Mouse (Mus musculus) forebrain, embryonic 14.5 days (tissue): ENCODE measurements at regions not wholly inside any gene's neighbourhood (a gene's known extent, or its start where the extent isn't known, plus 50 kb on each side); places are given as distances from the start of the nearest gene placed in this dataset.

Source experiments
- ATAC-seq: fragments of 200-750 bp; cut with Nextera tagmentation; 2 replicates; pipeline ENCODE4 v1.8.0; 2017; ENCODE audit warnings: mild to moderate bottlenecking, moderate library complexity
- DNase-seq: peaks from one replicate; pipeline ENCODE4 v3.0.0-alpha.2; 2015; ENCODE audit warnings: low spot score
- H3K27ac ChIP-seq: fragments of 300-500 bp; sonication (generic); 2 replicates; pipeline ENCODE4 v1.5.1; 2014; ENCODE audit warnings: low read depth, mild to moderate bottlenecking, control low read depth, low read length, moderate library complexity
- H3K27me3 ChIP-seq: fragments of 300-500 bp; sonication (generic); replicated peaks from 2 replicates; pipeline ENCODE4 v1.6.1; 2014; ENCODE audit warnings: low read length, control low read depth, mixed read lengths; ENCODE audit not compliant: control insufficient read depth, insufficient read depth
- H3K36me3 ChIP-seq: fragments of 300-500 bp; sonication (generic); 2 replicates; pipeline ENCODE4 v1.6.1; 2014; ENCODE audit warnings: low read length, control low read depth; ENCODE audit not compliant: control insufficient read depth, insufficient read depth
- H3K4me1 ChIP-seq: fragments of 300-500 bp; sonication (generic); 2 replicates; pipeline ENCODE4 v1.6.1; 2014; ENCODE audit warnings: antibody characterized with exemption, low read length, control low read depth; ENCODE audit not compliant: control insufficient read depth, insufficient read depth
- H3K4me2 ChIP-seq: fragments of 300-500 bp; sonication (generic); 2 replicates; pipeline ENCODE4 v1.6.1; 2014; ENCODE audit warnings: mild to moderate bottlenecking, control low read depth, low read length
- H3K4me3 ChIP-seq: fragments of 300-500 bp; sonication (generic); 2 replicates; pipeline ENCODE4 v1.5.1; 2014; ENCODE audit warnings: low read depth, low read length, control low read depth
- H3K9ac ChIP-seq: fragments of 300-500 bp; sonication (generic); 2 replicates; pipeline ENCODE4 v1.6.1; 2014; ENCODE audit warnings: mild to moderate bottlenecking, low read length, control low read depth, moderate library complexity
- H3K9me3 ChIP-seq: fragments of 300-500 bp; sonication (generic); replicated peaks from 2 replicates; pipeline ENCODE4 v1.6.1; 2016; ENCODE audit warnings: low read length, control low read depth, mixed read lengths; ENCODE audit not compliant: control insufficient read depth
- WGBS: fragments of 180-500 bp; shearing (Covaris S2); extraction: QIAGEN DNeasy Blood & Tissue Kit; methylation state at CpG from one replicate; pipeline ENCODE4 v1.1.7; 2014; 5-methylcytosine and 5-hydroxymethylcytosine counted together

GRCm38 (mm10) chr3:146337429-146337828 is 67.0 kb upstream of the Ssx2ip start:
- WGBS: 36% methylated on average over 3 of the region's 3 CpGs
- Histone ChIP-seq H3K4me2 (peak overlapping the region; percentile 37), H3K36me3 (no peaks in the 10 kb centered on the region), H3K27ac (peak overlapping the region; percentile 89), H3K27me3 (no peaks in the 10 kb centered on the region), H3K9me3 (no peaks in the 10 kb centered on the region), H3K4me3 (peak overlapping the region; percentile 5; the same call in 1 of the 2 replicates), H3K4me1 (peaks cover 21% of the 10 kb centered on the region), H3K9ac (peak overlapping the region; percentile 49; the same call in 1 of the 2 replicates)
- DNase-seq: no peak
- ATAC-seq: peak; percentile 30; the same call in 1 of the 2 replicates

DNA sequence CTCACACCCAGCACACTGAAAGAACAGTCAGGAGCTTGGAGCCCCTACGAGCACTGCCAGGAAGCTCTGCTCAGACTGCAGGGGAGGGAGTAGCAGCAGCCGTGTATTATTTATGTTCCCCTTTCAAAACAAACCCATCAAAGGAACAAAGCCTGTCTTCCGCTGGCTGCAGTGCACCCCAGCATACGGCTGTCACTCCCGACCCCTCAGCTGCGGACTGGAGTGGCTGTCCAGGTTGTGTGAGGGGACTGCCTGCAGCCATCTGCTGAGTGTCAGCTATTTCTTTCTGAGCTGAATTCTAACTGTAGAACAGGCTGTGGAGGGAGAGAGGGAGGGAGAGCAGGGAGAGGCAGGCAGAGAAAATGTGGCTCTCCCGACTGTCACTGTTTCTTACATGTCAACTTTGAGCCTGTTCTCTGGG is 66.6 kb upstream of the Ssx2ip start:
- peak overlapping the region; percentile 49 for H3K9ac ChIP-seq
- H3K4me2 ChIP-seq: peak overlapping the region; percentile 37
- DNase-seq (peak; percentile 90), ATAC-seq (peak; percentile 94)
- H3K36me3 ChIP-seq: no peaks in the 10 kb centered on the region
- peaks cover 21% of the 10 kb centered on the region for H3K4me1 ChIP-seq
- no peaks in the 10 kb centered on the region for H3K9me3 ChIP-seq
- peak overlapping the region; percentile 5; the same call in 1 of the 2 replicates for H3K4me3 ChIP-seq
- WGBS: 2% methylated on average over 7 of the region's 7 CpGs
- peak overlapping the region; percentile 89 for H3K27ac ChIP-seq
- H3K27me3 ChIP-seq: no peaks in the 10 kb centered on the region

- Histone ChIP-seq H3K4me1 (peaks cover 21% of the 10 kb centered on the region), H3K27me3 (no peaks in the 10 kb centered on the region), H3K9me3 (no peaks in the 10 kb centered on the region), H3K36me3 (no peaks in the 10 kb centered on the region), H3K4me2 (peak overlapping the region; percentile 37; the same call in 1 of the 2 replicates), H3K27ac (peak overlapping the region; percentile 89), H3K9ac (no peak overlapping the region), H3K4me3 (no peak overlapping the region)
- DNase-seq: no peak
- 53% methylated on average over 9 of the region's 9 CpGs for WGBS
- peak; percentile 30 for ATAC-seq
Measured at GRCm38 (mm10) chr3:146338445-146338844, 66.0 kb upstream of the Ssx2ip start.

- Histone ChIP-seq H3K9me3 (no peaks in the 10 kb centered on the region), H3K9ac (no peak overlapping the region), H3K4me3 (no peak overlapping the region), H3K27ac (no peak overlapping the region), H3K4me2 (no peak overlapping the region), H3K36me3 (no peaks in the 10 kb centered on the region), H3K4me1 (peaks cover 17% of the 10 kb centered on the region), H3K27me3 (no peaks in the 10 kb centered on the region)
- ATAC-seq: no peak
- 90% methylated on average over 12 of the region's 12 CpGs for WGBS
- DNase-seq: no peak
Measured at GRCm38 (mm10) chr3:146340316-146341055, 64.0 kb upstream of the Ssx2ip start.

DNA sequence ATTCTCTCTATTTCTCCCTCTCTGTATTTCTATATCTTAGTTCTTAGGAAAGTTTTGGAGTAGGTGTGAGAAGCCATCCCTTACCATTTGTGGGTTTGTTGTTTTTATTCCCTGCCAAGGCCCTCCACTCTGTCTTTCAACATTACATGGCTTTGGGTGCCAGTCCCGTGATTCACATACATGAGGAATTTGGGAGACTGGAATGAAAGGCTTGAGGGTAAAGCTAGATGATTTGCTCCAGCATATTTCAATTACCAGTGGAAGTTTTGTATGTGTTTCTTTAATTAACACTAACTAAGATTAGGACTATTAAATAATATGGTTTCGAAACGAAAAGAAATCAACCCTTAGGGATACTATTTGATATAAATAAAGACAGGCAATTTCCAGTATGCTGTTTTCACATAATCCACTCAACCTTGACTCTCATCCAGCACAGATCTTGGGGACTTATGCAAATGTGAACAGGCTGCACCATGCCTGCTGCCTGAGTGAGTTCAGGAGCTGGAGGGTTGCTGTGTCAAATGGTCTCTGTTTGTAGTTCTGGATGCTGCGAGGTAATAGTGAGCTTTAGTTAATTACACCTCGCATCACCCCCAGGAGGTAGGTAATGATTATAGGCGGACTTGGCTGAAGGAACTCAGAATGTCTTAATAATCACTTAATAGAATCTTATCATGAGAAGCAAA is 62.6 kb upstream of the Ssx2ip start:
- WGBS: 32% methylated on average over 6 of the region's 6 CpGs
- no peak overlapping the region for H3K4me3 ChIP-seq

GRCm38 (mm10) chr3:146342727-146343126 is 61.7 kb upstream of the Ssx2ip start:
- DNase-seq: no peak
- no peaks in the 10 kb centered on the region for H3K27me3 ChIP-seq
- ATAC-seq: no peak

More for the DNA sequence above, 62.6 kb upstream of the Ssx2ip start:
- H3K9me3 ChIP-seq: no peaks in the 10 kb centered on the region
- H3K36me3 ChIP-seq: no peaks in the 10 kb centered on the region
- peaks cover 22% of the 10 kb centered on the region for H3K4me1 ChIP-seq
- H3K4me2 ChIP-seq: no peak overlapping the region
- H3K9ac ChIP-seq: no peak overlapping the region
- ATAC-seq (no peak), DNase-seq (peak; percentile 66)
- no peaks in the 10 kb centered on the region for H3K27me3 ChIP-seq
- H3K27ac ChIP-seq: no peak overlapping the region

GRCm38 (mm10) chr3:146343649-146344401 is 60.6 kb upstream of the Ssx2ip start:
- ATAC-seq (peak; percentile 33; the same call in 1 of the 2 replicates), DNase-seq (peak; percentile 73)
- WGBS: 59% methylated on average over 9 of the region's 9 CpGs
- 0 out of 2 replicates have a peak, but pooled peaks cover 5% of the 10 kb centered on the region for H3K4me1 ChIP-seq
- H3K27ac ChIP-seq: no peak overlapping the region
- H3K9me3 ChIP-seq: no peaks in the 10 kb centered on the region
- no peak overlapping the region for H3K9ac ChIP-seq
- no peaks in the 10 kb centered on the region for H3K36me3 ChIP-seq
- H3K4me2 ChIP-seq: no peak overlapping the region
- no peak overlapping the region for H3K4me3 ChIP-seq
- no peaks in the 10 kb centered on the region for H3K27me3 ChIP-seq

More at GRCm38 (mm10) chr3:146342727-146343126, 61.7 kb upstream of the Ssx2ip start:
- no peak overlapping the region for H3K4me2 ChIP-seq
- H3K27ac ChIP-seq: no peak overlapping the region
- 85% methylated on average over 1 of the region's 1 CpGs for WGBS
- peaks cover 13% of the 10 kb centered on the region for H3K4me1 ChIP-seq
- no peaks in the 10 kb centered on the region for H3K36me3 ChIP-seq
- H3K4me3 ChIP-seq: no peak overlapping the region
- H3K9ac ChIP-seq: no peak overlapping the region
- no peaks in the 10 kb centered on the region for H3K9me3 ChIP-seq

DNA sequence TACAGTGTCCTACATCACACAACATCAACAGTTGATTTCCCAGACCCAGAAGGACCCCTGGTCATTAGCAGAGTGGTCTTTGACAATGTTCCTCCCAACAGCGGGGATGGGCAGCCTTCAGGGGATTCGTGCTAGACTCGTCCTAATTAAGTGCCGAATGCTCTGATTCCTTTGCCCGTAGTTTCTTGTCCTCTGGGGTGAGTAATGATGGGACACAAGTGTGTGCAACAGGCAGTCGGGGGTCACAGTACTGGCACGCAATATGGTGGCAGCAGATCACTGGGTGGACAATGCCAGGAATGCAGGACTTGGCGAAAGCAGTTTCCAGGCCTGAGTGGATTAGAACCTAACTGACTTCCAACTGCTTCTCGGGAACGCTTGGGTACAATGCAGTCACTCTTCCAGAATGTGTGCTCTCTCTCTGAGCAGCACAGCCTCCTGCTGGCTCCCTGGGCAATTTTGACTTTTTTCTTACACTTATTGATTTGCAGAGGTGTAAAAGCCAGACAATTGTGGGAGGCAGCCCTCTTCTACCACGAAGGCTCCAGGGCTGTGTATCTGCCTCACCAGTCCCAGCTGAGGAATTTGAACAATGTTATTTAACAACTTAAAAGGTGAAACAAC is 59.9 kb upstream of the Ssx2ip start:
- no peaks in the 10 kb centered on the region for H3K36me3 ChIP-seq
- WGBS: 77% methylated on average over 11 of the region's 11 CpGs
- DNase-seq (no peak), ATAC-seq (no peak)
- no peak overlapping the region for H3K4me2 ChIP-seq
- no peak overlapping the region for H3K9ac ChIP-seq
- H3K27me3 ChIP-seq: no peaks in the 10 kb centered on the region
- no peak overlapping the region; the same call in 1 of the 2 replicates for H3K27ac ChIP-seq
- 0 out of 2 replicates have a peak, but pooled peaks cover 5% of the 10 kb centered on the region for H3K4me1 ChIP-seq
- H3K9me3 ChIP-seq: no peaks in the 10 kb centered on the region
- no peak overlapping the region for H3K4me3 ChIP-seq
